Mouse (Mus musculus) telencephalon, adult 2 months (tissue): ENCODE measurements at regions not wholly inside any gene's neighbourhood (a gene's known extent, or its start where the extent isn't known, plus 50 kb on each side); places are given as distances from the start of the nearest gene placed in this dataset.

Experiments used
- DNase-seq: peaks from one replicate; pipeline ENCODE4 v3.0.0-alpha.2; 2011; ENCODE audit warnings: low read depth, low spot score

- DNase-seq: no peak
Observed at GRCm38 (mm10) chr8:41860918-41861317, 444.0 kb upstream of the Frg1 start.

GRCm38 (mm10) chr8:41831713-41832112 lies 414.8 kb upstream of the Frg1 start:
- no peak for DNase-seq

GRCm38 (mm10) chr8:41830407-41830806 lies 413.5 kb upstream of the Frg1 start:
- DNase-seq: no peak

- no peak for DNase-seq
Observed at GRCm38 (mm10) chr8:41824928-41825327, 408.1 kb upstream of the Frg1 start.

- DNase-seq: no peak
Observed at GRCm38 (mm10) chr8:41823041-41823440, 406.2 kb upstream of the Frg1 start.

GRCm38 (mm10) chr8:41821676-41822075 lies 404.8 kb upstream of the Frg1 start:
- peak; percentile 44 for DNase-seq

GRCm38 (mm10) chr8:41820605-41821395 lies 403.9 kb upstream of the Frg1 start:
- DNase-seq: no peak

- no peak for DNase-seq
Observed at GRCm38 (mm10) chr8:41818577-41818976, 401.7 kb upstream of the Frg1 start.

- DNase-seq: no peak
Observed at GRCm38 (mm10) chr8:41818079-41818478, 401.2 kb upstream of the Frg1 start.

GRCm38 (mm10) chr8:41815272-41815671 lies 398.4 kb upstream of the Frg1 start:
- no peak for DNase-seq

- no peak for DNase-seq
Observed at GRCm38 (mm10) chr8:41795625-41796024, 378.8 kb upstream of the Frg1 start.

GRCm38 (mm10) chr8:41786952-41787861 lies 370.3 kb upstream of the Frg1 start:
- no peak for DNase-seq

- no peak for DNase-seq
Observed at GRCm38 (mm10) chr8:41785977-41786376, 369.1 kb upstream of the Frg1 start.

GRCm38 (mm10) chr8:41782837-41783236 lies 366.0 kb upstream of the Frg1 start:
- no peak for DNase-seq

GRCm38 (mm10) chr8:41779459-41779858 lies 362.6 kb upstream of the Frg1 start:
- no peak for DNase-seq

GRCm38 (mm10) chr8:41771729-41772128 lies 354.9 kb upstream of the Frg1 start:
- DNase-seq: no peak

GRCm38 (mm10) chr8:41753481-41753880 lies 336.6 kb upstream of the Frg1 start:
- DNase-seq: peak; percentile 64

- no peak for DNase-seq
Observed at GRCm38 (mm10) chr8:41752641-41753040, 335.8 kb upstream of the Frg1 start.

GRCm38 (mm10) chr8:41747024-41747423 lies 330.1 kb upstream of the Frg1 start:
- no peak for DNase-seq

GRCm38 (mm10) chr8:41742796-41743670 lies 326.2 kb upstream of the Frg1 start:
- DNase-seq: no peak

GRCm38 (mm10) chr8:41717002-41717401 lies 300.1 kb upstream of the Frg1 start:
- DNase-seq: no peak
